Mouse (Mus musculus): ENCODE data around the gene Tagap. TPM values are rescaled to one million over a fixed set of nuclear protein-coding genes. Genes with fewer than 3 reads are reported as not detected.

The Tagap gene
- polyA plus RNA-seq (2012; rRNA removed) = 2.3 and 3.1 TPM in 2 replicates

- DNase-seq (ENCODE audit: low read depth, low spot score) = no peak
- WGBS = 16% methylated on average over 13 of the region's 13 CpGs
Observed at GRCm38 (mm10) chr17:7925413-7926160, at the start of gene Tagap. TSS of gene Tagap (plus strand) at chr17:7926000.

GRCm38 (mm10) chr17:7876541-7876940, 49.3 kb upstream of the Tagap start:
- DNase-seq (ENCODE audit: low read depth, low spot score) = no peak
- 93% methylated on average over 13 of the region's 13 CpGs for WGBS

DNA sequence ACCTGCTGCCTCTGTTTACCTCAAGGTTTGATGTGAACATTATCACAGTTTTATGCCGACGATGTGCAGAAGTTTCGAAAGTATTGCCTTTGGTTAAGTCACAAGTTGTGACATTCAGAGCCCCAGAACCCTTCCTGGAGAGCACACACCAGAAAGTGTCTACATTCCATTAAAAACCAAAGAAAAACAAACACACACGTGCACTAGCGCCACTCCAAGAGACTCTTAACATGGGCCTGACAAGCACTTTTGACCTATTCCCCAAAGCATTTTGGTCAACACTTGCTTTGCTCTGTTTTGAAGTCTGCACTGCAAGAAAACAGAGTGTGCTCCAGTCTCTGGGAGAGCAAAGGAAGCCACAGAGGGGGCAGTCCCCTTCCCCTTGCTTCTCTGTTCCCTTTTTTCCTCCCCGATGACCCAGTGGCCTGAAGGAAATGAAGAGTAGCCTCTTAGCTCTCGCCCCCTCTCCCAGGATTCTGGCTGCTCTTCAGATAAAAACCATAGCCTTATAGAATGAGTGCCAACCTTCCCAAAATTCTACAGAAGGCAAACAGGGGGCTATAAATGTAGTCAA, 48.5 kb upstream of the Tagap start:
- no peak for DNase-seq (ENCODE audit: low read depth, low spot score)
- WGBS = 65% methylated on average over 7 of the region's 7 CpGs

DNA sequence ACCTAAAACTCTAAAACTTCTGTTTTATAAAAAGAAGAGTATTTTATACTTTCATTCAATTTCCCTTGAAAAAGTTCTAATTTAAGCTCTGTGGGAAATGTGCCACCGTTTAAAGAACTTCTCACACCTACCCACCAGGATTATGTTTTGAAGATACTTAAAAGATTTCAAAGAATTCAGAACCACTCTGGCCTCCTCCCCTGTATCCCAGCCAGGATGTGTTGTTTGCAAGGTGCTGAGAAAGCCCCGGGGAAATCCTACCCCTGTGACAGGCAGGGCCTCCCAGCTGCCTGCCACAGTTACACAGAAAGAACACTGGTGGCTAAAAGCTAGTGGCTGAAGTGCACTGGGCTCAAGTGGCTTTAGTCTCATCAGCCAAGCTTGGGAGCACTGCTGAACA, 47.9 kb upstream of the Tagap start:
- WGBS = 37% methylated on average over 2 of the region's 2 CpGs
- DNase-seq (ENCODE audit: low read depth, low spot score) = no peak

DNA sequence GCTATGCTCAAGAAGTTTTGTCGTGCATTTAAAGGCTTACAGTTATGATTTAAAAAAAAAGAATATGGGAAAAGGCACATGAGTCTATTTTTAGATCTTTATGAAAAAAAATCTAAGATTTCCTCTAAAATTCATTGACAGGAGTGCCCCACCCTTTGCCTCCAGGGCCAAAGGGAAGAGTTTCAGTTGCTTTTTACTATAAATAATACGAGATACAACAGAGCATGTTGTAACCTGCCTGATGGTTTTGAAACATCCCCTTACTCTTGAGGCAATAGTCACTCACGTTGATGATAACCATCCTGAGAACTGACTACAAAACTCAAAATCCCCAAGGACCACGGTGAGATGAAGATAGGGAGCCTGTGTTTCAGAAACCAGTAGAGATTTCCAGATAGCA, 46.3 kb upstream of the Tagap start:
- WGBS = 61% methylated on average over 4 of the region's 4 CpGs
- DNase-seq (ENCODE audit: low read depth, low spot score) = no peak

DNA sequence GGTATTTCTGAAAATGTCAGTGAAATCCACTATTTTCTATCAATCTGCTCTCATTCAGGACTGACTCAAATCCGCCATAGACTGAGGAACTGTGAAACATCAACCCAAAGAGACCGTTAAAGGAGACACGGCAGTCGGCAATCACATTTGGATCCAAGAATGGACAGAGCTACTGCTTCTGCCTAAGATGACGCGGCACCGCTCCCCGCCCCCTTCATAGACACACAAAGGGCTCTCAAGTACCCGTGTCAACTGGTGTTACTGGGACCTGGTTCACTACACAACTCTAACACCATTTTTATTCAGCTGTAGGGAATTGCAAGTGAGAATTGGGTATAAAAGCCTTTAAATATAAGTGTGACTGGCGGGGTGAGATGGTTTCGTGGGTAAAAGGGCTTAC, 42.7 kb upstream of the Tagap start:
- WGBS = 94% methylated on average over 11 of the region's 11 CpGs

DNA sequence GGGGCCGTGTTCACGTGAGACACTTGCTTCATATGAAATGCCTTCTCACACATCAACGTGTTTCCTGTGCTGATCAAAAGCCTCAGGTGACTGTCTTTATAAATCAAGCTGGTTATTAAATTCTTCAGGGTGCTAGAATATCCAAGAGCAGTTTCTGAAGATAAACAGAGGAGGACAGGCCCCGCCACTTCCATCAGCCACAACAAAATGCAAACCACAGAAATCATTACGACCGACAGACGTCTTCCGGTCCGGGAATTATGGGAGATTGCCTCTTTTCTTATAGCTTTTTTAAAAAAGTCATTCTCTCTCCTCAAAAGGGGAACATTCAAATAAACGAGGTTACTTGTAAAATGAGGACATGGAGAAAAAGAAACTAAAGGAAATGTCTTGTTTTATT, 41.2 kb upstream of the Tagap start:
- 60% methylated on average over 10 of the region's 10 CpGs for WGBS
- no peak for DNase-seq (ENCODE audit: low read depth, low spot score)

More for the DNA sequence above, 42.7 kb upstream of the Tagap start:
- DNase-seq (ENCODE audit: low read depth, low spot score) = no peak

DNA sequence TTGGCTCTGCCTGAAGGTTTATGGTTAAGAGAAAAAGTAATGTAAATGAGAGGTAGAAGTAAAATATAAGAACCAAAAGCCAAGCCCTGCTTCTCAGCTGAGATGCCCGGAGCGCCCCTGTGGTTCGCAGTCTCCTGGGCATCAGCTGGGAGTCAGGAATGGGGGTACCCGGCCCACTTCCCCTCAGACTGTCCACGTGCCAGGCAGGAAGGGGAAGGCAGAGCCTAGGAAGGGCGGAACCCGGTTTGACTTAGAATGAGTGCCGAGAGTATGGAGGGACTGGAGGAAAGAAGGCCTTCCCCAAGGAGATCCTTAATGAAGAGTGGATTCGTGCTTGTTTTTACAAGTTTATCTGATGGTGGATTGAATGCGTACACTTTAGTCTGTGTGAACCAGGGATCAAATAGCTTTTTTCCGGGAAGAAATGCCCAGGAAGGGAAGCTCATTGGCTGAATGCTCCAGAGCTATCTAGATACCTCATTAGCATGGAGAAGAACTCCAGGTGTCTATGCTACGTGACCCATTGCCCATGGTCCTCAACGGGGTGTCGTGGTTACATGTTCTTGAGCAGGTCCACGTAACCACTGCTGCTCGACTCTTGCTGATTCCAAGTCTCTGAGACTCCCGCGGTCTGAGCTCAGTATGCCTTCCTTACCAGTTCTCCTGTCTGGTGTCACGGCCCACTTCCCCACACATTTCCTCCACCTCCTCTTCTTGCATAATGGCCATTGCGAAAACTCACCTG, 38.6 kb upstream of the Tagap start:
- WGBS = 86% methylated on average over 20 of the region's 20 CpGs
- DNase-seq (ENCODE audit: low read depth, low spot score) = no peak

GRCm38 (mm10) chr17:7888291-7888690, 37.5 kb upstream of the Tagap start:
- 92% methylated on average over 6 of the region's 6 CpGs for WGBS
- no peak for DNase-seq (ENCODE audit: low read depth, low spot score)

DNA sequence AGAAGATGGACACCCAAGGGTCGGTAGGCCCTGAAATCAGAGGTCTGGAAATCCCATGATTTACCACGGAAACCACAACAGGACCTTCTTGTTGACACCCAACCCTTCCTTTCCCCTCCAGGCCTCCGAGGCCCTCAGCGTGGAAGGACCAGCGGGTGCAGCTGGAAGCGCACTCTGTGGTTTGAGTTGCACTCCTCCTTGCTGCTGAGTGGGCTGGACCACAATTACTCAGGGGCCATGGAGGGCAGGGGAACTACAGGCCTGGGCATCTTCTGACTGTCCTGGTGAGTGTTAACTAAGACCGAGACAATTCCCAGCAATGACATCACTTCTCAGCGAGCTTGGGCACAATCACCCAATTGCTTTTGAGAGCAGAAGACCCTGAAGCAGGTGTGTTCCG, 36.8 kb upstream of the Tagap start:
- WGBS = 82% methylated on average over 9 of the region's 9 CpGs
- no peak for DNase-seq (ENCODE audit: low read depth, low spot score)

DNA sequence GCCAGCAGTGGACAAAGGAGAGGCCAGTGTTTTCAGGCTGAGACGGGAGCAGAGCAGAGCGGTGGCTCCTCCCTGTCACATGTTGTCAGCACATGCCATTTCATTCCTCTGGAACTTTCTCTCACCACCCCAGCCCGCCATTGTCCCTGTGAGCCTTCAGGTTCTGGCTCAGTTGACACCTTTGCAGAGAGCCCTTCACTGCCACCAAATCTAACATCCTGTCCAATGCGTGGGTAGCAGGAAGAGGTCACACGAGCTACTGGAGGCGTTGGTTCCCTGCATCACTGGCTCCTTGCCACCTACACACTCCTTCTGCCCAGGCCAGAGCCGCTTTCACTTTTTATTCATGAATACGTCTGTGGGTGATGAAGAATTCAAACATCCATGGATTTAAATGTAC, 33.1 kb upstream of the Tagap start:
- 29% methylated on average over 8 of the region's 8 CpGs for WGBS
- DNase-seq (ENCODE audit: low read depth, low spot score) = no peak

DNA sequence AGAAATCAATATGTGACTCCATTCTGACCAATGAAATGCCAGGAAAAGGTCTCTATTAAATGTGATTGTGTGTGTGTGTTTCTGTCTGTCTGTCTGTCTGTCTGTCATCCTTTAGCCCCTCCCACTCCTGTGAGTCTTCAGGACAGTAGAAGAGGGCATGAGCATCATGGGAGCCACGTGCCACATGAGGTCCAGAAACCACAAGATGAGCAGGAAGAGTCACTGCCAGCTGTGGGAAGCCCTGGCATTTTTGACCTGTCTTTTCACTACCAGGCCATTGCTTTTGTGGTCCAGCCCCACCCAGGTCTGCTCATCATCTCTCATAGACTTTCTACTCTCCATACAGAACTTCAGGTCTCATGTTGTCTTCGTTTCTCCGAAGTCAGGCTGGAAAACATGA, 31.7 kb upstream of the Tagap start:
- no peak for DNase-seq (ENCODE audit: low read depth, low spot score)
- 93% methylated on average over 3 of the region's 3 CpGs for WGBS

DNA sequence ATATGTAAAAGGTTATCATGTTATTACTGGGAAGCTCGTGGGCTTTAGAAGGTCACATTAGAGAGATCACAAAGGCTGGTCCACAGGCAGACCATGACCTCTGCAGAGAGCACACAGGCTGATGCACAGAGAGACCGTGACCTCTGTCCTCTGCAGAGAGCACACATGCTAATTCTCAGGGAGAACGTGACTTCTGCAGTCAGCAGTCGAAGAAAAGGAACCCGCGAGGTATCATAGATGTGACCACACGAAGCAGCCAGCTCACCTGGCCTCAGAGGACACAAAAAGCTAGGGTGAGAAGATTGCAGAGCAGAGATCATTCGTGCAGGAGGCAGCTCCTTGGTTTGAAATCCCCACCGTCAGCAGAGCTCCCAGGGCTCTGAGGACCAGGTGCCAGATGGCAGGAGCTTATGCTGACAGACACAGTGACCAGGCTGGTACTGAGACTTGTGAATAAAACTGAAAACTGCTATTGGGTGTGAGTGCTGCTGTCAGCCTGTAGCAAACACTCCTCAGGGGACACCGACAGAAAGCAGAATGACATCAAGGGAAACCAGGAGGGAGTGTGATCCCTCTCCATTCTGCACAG, 29.7 kb upstream of the Tagap start:
- no peak for DNase-seq (ENCODE audit: low read depth, low spot score)
- 65% methylated on average over 10 of the region's 10 CpGs for WGBS

GRCm38 (mm10) chr17:7897120-7897519, 28.7 kb upstream of the Tagap start:
- 66% methylated on average over 11 of the region's 11 CpGs for WGBS
- DNase-seq (ENCODE audit: low read depth, low spot score) = no peak

GRCm38 (mm10) chr17:7897756-7898155, 28.0 kb upstream of the Tagap start:
- DNase-seq (ENCODE audit: low read depth, low spot score) = no peak
- WGBS = 78% methylated on average over 4 of the region's 4 CpGs

GRCm38 (mm10) chr17:7899233-7899632, 26.6 kb upstream of the Tagap start:
- WGBS = 72% methylated on average over 6 of the region's 6 CpGs

DNA sequence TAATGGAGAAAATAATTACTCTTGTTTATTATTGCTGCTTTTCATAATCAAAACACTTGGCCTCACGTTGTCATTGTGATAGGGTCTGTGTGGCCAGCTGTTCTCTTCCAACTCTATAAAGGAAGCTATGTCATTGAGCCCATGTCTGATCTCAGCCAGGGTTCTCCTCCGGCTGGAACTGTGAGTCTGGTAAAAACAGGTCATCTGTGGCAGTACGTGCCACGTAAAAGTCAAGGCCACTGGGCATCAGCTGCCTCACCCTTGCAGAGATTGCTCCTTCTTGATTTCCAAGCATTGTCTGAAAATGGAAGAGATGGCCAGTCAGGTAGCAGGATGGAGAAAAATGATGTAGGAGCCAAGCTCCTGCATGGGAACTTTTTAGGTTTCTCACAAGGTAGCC, 25.8 kb upstream of the Tagap start:
- DNase-seq (ENCODE audit: low read depth, low spot score) = no peak
- 80% methylated on average over 4 of the region's 4 CpGs for WGBS

More at GRCm38 (mm10) chr17:7899233-7899632, 26.6 kb upstream of the Tagap start:
- DNase-seq (ENCODE audit: low read depth, low spot score) = no peak

- 82% methylated on average over 2 of the region's 2 CpGs for WGBS
- DNase-seq (ENCODE audit: low read depth, low spot score) = no peak
Observed at GRCm38 (mm10) chr17:7901536-7901935, 24.3 kb upstream of the Tagap start.

GRCm38 (mm10) chr17:7902362-7902761, 23.4 kb upstream of the Tagap start:
- 46% methylated on average over 3 of the region's 3 CpGs for WGBS
- no peak for DNase-seq (ENCODE audit: low read depth, low spot score)

- no peak for DNase-seq (ENCODE audit: low read depth, low spot score)
- 44% methylated on average over 2 of the region's 2 CpGs for WGBS
Observed at GRCm38 (mm10) chr17:7904992-7905391, 20.8 kb upstream of the Tagap start.

All from large intestine, adult 2 months (tissue).